Mouse (Mus musculus) MEL (cell line): ENCODE data around the gene Sardh.

Experiments used
- CTCF ChIP-seq, 3 experiments: IDR thresholded peaks in 2 of 3; conservative IDR thresholded peaks in 1 of 3; 2 replicates each; pipeline ENCODE4 v1.5.1; 2011 to 2012; ENCODE audit warnings: low read length in 3 of 3, low read depth in 2 of 3, mild to moderate bottlenecking in 2 of 3, improper control_type of control experiment in 1 of 3, inconsistent platforms in 1 of 3, mixed read lengths in 1 of 3, moderate library complexity in 1 of 3; ENCODE audit not compliant: control insufficient read depth in 1 of 3, insufficient read depth in 1 of 3, poor library complexity in 1 of 3, severe bottlenecking in 1 of 3
- GATA1 ChIP-seq: IDR thresholded peaks from 2 replicates; pipeline ENCODE4 v1.6.1; 2011; ENCODE audit warnings: low read depth, low read length, improper control_type of control experiment

GRCm38 (mm10) chr2:27209370-27209769 is 38.8 kb downstream of the Sardh start:
- TF ChIP-seq CTCF (IDR thresholded peaks at IDR 0.05 in 2 of 3, conservative IDR thresholded peaks at IDR 0.05 in 1 of 3; ENCODE audit: control insufficient read depth in 1 of 3, insufficient read depth in 1 of 3, low read depth in 2 of 3, low read length in 3 of 3, poor library complexity in 1 of 3, severe bottlenecking in 1 of 3) (no peak), GATA1 (no peak)
